Mouse (Mus musculus) midbrain, embryonic 14.5 days (tissue): ENCODE data around the gene S100a2. TPM values are rescaled to one million over a fixed set of nuclear protein-coding genes. Genes with fewer than 3 reads are reported as not detected.

Experiments
- ATAC-seq: fragments of 200-750 bp; cut with Nextera tagmentation; 2 replicates; pipeline ENCODE4 v1.8.0; 2017; ENCODE audit warnings: moderate number of reproducible peaks, moderate library complexity; ENCODE audit not compliant: low FRiP score, low TSS enrichment
- DNase-seq: peaks from one replicate; pipeline ENCODE4 v3.0.0-alpha.2; 2015
- H3K27ac ChIP-seq: fragments of 300-500 bp; sonication (generic); replicated peaks from 2 replicates; pipeline ENCODE4 v1.5.1; 2014; ENCODE audit warnings: mild to moderate bottlenecking, low read depth, low read length, moderate library complexity
- H3K27me3 ChIP-seq: fragments of 300-500 bp; sonication (generic); 2 replicates; pipeline ENCODE4 v1.6.1; 2014; ENCODE audit warnings: low read length, control low read depth, mixed read lengths; ENCODE audit not compliant: control insufficient read depth, insufficient read depth
- H3K36me3 ChIP-seq: fragments of 300-500 bp; sonication (generic); 2 replicates; pipeline ENCODE4 v1.6.1; 2014; ENCODE audit warnings: low read length, control low read depth; ENCODE audit not compliant: control insufficient read depth, insufficient read depth
- H3K4me1 ChIP-seq: fragments of 300-500 bp; sonication (generic); 2 replicates; pipeline ENCODE4 v1.6.1; 2014; ENCODE audit warnings: mild to moderate bottlenecking, antibody characterized with exemption, low read length, control low read depth; ENCODE audit not compliant: control insufficient read depth, insufficient read depth
- H3K4me2 ChIP-seq: fragments of 300-500 bp; sonication (generic); 2 replicates; pipeline ENCODE4 v1.6.1; 2014; ENCODE audit warnings: mild to moderate bottlenecking, low read length, moderate library complexity
- H3K4me3 ChIP-seq: fragments of 300-500 bp; sonication (generic); replicated peaks from 2 replicates; pipeline ENCODE4 v1.5.1; 2014; ENCODE audit warnings: low read depth, low read length
- H3K9ac ChIP-seq: fragments of 300-500 bp; sonication (generic); replicated peaks from 2 replicates; pipeline ENCODE4 v1.6.1; 2014; ENCODE audit warnings: mild to moderate bottlenecking, low read length, moderate library complexity
- H3K9me3 ChIP-seq: fragments of 300-500 bp; sonication (generic); 2 replicates; pipeline ENCODE4 v1.6.1; 2016; ENCODE audit warnings: low read length, control low read depth, mixed read lengths; ENCODE audit not compliant: control insufficient read depth
- WGBS: fragments of 180-500 bp; shearing (Covaris S2); extraction: QIAGEN DNeasy Blood & Tissue Kit; methylation state at CpG from one replicate; pipeline ENCODE4 v1.1.7; 2014; 5-methylcytosine and 5-hydroxymethylcytosine counted together
- polyA plus RNA-seq: library from polyadenylated mRNA; unstranded; fragments of >200 nt; fragmentation: Nextera tagmentation; extraction: Ambion mirVana; gene quantifications from 2 replicates; pipeline ENCODE4 v1.2.1, GENCODE M21; 2014

Gene S100a2
- polyA plus RNA-seq: not detected in 2 replicates

- DNase-seq: no peak
- WGBS: 86% methylated on average over 8 of the region's 8 CpGs
- Histone ChIP-seq H3K9me3 (no peaks in the 10 kb centered on the region), H3K9ac (no peak within 1 kb of the TSS), H3K4me1 (no peaks in the 10 kb centered on the region), H3K27me3 (no peaks in the 10 kb centered on the region; the same call in 1 of the 2 replicates), H3K27ac (no peak within 1 kb of the TSS), H3K4me3 (no peak within 1 kb of the TSS), H3K4me2 (no peak within 1 kb of the TSS), H3K36me3 (no peaks in the 10 kb centered on the region)
- ATAC-seq: no peak
Observed at GRCm38 (mm10) chr3:90589947-90590346, at the start of gene S100a2. Gene S100a2 (plus strand): TSS chr3:90590247.

- Histone ChIP-seq H3K36me3 (no peaks in the 10 kb centered on the region), H3K4me1 (peaks cover 6% of the 10 kb centered on the region; the same call in 1 of the 2 replicates), H3K4me2 (0 out of 2 replicates have a peak overlapping the region, but pooled peaks have one; percentile 17), H3K9ac (peak overlapping the region; percentile 23; the same call in 1 of the 2 replicates), H3K27ac (peak overlapping the region; percentile 26; the same call in 1 of the 2 replicates), H3K27me3 (no peaks in the 10 kb centered on the region), H3K4me3 (no peak overlapping the region), H3K9me3 (no peaks in the 10 kb centered on the region)
- peak; percentile 32 for DNase-seq
- ATAC-seq: peak; percentile 69; the same call in 1 of the 2 replicates
- 13% methylated on average over 4 of the region's 4 CpGs for WGBS
Observed at GRCm38 (mm10) chr3:90540904-90541303, 49.1 kb upstream of the S100a2 start.

GRCm38 (mm10) chr3:90549676-90550420 is 40.2 kb upstream of the S100a2 start:
- no peak overlapping the region for H3K4me3 ChIP-seq
- ATAC-seq (no peak), DNase-seq (no peak)
- H3K27ac ChIP-seq: no peak overlapping the region
- no peaks in the 10 kb centered on the region for H3K27me3 ChIP-seq
- no peaks in the 10 kb centered on the region for H3K36me3 ChIP-seq
- H3K9ac ChIP-seq: no peak overlapping the region
- 60% methylated on average over 5 of the region's 5 CpGs for WGBS
- no peaks in the 10 kb centered on the region for H3K9me3 ChIP-seq
- H3K4me1 ChIP-seq: no peaks in the 10 kb centered on the region
- no peak overlapping the region for H3K4me2 ChIP-seq

GRCm38 (mm10) chr3:90550421-90550790 is 39.6 kb upstream of the S100a2 start:
- Histone ChIP-seq H3K9me3 (no peaks in the 10 kb centered on the region), H3K27me3 (no peaks in the 10 kb centered on the region), H3K27ac (no peak overlapping the region), H3K4me3 (no peak overlapping the region), H3K4me1 (no peaks in the 10 kb centered on the region), H3K36me3 (no peaks in the 10 kb centered on the region), H3K9ac (no peak overlapping the region), H3K4me2 (no peak overlapping the region)
- DNase-seq (no peak), ATAC-seq (no peak)
- WGBS: 91% methylated on average over 2 of the region's 2 CpGs

GRCm38 (mm10) chr3:90552231-90552630 is 37.8 kb upstream of the S100a2 start:
- H3K27ac ChIP-seq: no peak overlapping the region
- H3K27me3 ChIP-seq: no peaks in the 10 kb centered on the region
- DNase-seq (no peak), ATAC-seq (no peak)
- H3K36me3 ChIP-seq: no peaks in the 10 kb centered on the region
- no peak overlapping the region for H3K4me2 ChIP-seq
- no peaks in the 10 kb centered on the region for H3K4me1 ChIP-seq
- H3K4me3 ChIP-seq: no peak overlapping the region
- no peaks in the 10 kb centered on the region for H3K9me3 ChIP-seq
- H3K9ac ChIP-seq: no peak overlapping the region
- WGBS: 77% methylated on average over 2 of the region's 2 CpGs

GRCm38 (mm10) chr3:90555954-90556353 is 34.1 kb upstream of the S100a2 start:
- DNase-seq: peak; percentile 61
- H3K4me2 ChIP-seq: no peak overlapping the region
- no peaks in the 10 kb centered on the region for H3K36me3 ChIP-seq
- H3K4me1 ChIP-seq: no peaks in the 10 kb centered on the region
- no peak overlapping the region for H3K4me3 ChIP-seq
- peak; percentile 64; the same call in 1 of the 2 replicates for ATAC-seq
- H3K9ac ChIP-seq: no peak overlapping the region
- H3K9me3 ChIP-seq: no peaks in the 10 kb centered on the region
- H3K27ac ChIP-seq: no peak overlapping the region
- no peaks in the 10 kb centered on the region for H3K27me3 ChIP-seq
- WGBS: 31% methylated on average over 5 of the region's 5 CpGs

GRCm38 (mm10) chr3:90560008-90560628 is 29.9 kb upstream of the S100a2 start, which contains the start of gene S100a3:
Gene S100a3 (plus strand): TSS chr3:90560578.
- H3K4me1 ChIP-seq: no peaks in the 10 kb centered on the region
- no peaks in the 10 kb centered on the region for H3K36me3 ChIP-seq
- H3K27ac ChIP-seq: no peak within 1 kb of the TSS
- no peak within 1 kb of the TSS for H3K4me2 ChIP-seq
- no peak within 1 kb of the TSS for H3K4me3 ChIP-seq
- DNase-seq: no peak
- WGBS: 87% methylated on average over 6 of the region's 6 CpGs
- no peak for ATAC-seq
- no peak within 1 kb of the TSS for H3K9ac ChIP-seq
- H3K9me3 ChIP-seq: no peaks in the 10 kb centered on the region
- H3K27me3 ChIP-seq: no peaks in the 10 kb centered on the region

- H3K4me2 ChIP-seq: no peak overlapping the region
- DNase-seq (no peak), ATAC-seq (no peak)
- WGBS: 86% methylated on average over 5 of the region's 5 CpGs
- no peak overlapping the region for H3K27ac ChIP-seq
- H3K4me1 ChIP-seq: no peaks in the 10 kb centered on the region
- no peaks in the 10 kb centered on the region for H3K9me3 ChIP-seq
- no peaks in the 10 kb centered on the region for H3K27me3 ChIP-seq
- H3K9ac ChIP-seq: no peak overlapping the region
- H3K4me3 ChIP-seq: no peak overlapping the region
- no peaks in the 10 kb centered on the region for H3K36me3 ChIP-seq
Observed at GRCm38 (mm10) chr3:90574691-90575090, 15.4 kb upstream of the S100a2 start.
